Mouse (Mus musculus) urinary bladder, postnatal 14 days (tissue): ENCODE data around the gene Vamp8.

Experiments used
- DNase-seq: peaks from one replicate; pipeline ENCODE4 v3.0.0; 2021; ENCODE audit warnings: low spot score

Gene Vamp8

GRCm38 (mm10) chr6:72350214-72350613 lies 40.3 kb downstream of the Vamp8 start:
- no peak for DNase-seq

- DNase-seq, result no peak
These were observed 42.1 kb downstream of the Vamp8 start for GRCm38 (mm10) chr6:72348411-72348810.

GRCm38 (mm10) chr6:72347166-72347941 lies 43.1 kb downstream of the Vamp8 start, which contains the start of gene 0610030E20Rik:
TSS of gene 0610030E20Rik (plus strand) at chr6:72347317.
- peak; percentile 76 for DNase-seq

- no peak for DNase-seq
These were observed 44.2 kb downstream of the Vamp8 start for GRCm38 (mm10) chr6:72346261-72346660.

GRCm38 (mm10) chr6:72345633-72346032 lies 44.9 kb downstream of the Vamp8 start:
- no peak for DNase-seq

- peak; percentile 93 for DNase-seq
These were observed 45.4 kb downstream of the Vamp8 start, which contains the start of gene Usp39 for GRCm38 (mm10) chr6:72345074-72345567. TSS of gene Usp39 (minus strand) at chr6:72345184.

- DNase-seq, result no peak
These were observed 46.0 kb downstream of the Vamp8 start for GRCm38 (mm10) chr6:72344396-72345073.

GRCm38 (mm10) chr6:72340481-72340880 lies 50.0 kb downstream of the Vamp8 start:
- DNase-seq, result no peak
